Mouse (Mus musculus): ENCODE data around the gene Tbc1d24.

DNA sequence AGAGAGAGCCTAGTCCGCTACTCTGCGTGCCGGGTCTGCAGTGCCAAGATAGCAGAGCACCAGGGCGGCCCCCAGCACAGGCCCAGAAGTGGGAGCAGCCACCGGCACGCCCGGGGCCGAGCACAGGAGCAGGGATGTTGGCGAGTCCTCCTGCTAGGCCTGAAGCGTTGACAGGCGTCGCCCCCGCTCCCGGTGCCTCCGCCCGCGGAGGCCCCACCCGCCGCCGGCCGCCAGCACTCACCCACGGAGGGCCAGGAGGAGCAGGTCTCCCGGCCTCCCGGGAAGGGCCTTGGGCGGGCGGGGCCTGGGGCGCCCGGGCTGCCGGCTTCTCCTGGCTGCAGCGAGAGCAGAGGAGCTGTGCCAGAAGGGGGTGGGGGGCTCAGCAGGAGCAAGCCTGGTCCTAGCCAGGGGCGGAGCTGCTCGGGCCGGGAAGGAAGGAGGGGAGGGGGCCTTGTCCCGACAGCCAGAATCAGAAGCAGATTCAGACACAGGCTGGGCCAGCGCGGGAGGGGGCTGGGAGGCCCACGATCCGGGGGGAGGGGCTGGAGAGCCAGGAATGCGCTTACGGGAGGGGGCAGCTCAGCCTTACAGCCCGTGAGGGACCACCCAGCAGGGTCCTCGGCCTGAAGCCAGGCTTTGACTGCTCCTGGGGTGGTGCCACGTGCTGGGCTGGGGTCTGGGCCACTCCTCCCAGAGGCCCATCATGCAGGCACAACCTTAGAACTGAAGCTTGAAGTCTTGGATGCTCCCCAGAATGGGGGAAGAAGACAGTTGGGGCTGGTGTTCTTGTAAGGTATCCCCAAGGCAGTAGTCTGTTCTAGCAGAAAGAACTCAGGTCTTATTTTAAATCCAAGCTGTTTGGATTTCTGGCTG, 3.9 kb upstream of the Tbc1d24 start, which contains the start of gene Ntn3:
- TF ChIP-seq POLR2A (IDR thresholded peaks at IDR 0.05; ENCODE audit: borderline replicate concordance, control insufficient read depth, low read depth, low read length) (no peak), CTCF (IDR thresholded peaks at IDR 0.05; ENCODE audit: control insufficient read depth, insufficient read depth, low read length) (no peak)
